Mouse (Mus musculus): Measurements from ENCODE around the gene Cpa2. TPM values are rescaled to one million over a fixed set of nuclear protein-coding genes. Genes with fewer than 3 reads are reported as not detected.

The Cpa2 gene
- total and polyA plus RNA-seq, 3 experiments = 0.12 to 0.43 TPM; not detected in 1

DNA sequence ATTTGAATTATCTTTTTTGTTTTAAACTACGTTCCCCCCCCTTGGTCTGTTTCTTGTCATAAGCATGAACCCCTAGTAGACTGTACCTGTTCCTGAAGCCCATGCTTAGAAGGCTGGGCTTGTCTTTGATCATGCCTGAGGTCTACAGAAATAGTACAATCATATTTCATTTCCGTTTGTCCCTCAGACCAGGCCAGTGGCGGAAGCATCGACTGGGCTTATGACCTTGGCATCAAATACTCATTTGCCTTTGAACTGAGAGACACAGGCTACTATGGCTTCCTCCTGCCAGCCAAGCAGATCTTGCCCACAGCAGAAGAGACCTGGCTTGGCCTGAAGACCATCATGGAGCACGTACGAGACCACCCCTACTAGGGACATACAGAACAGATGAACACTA is 22.7 kb downstream of the Cpa2 start:
- no peak overlapping the region for H3K4me3 ChIP-seq (ENCODE audit: control insufficient read depth in 1 of 2, insufficient read depth in 1 of 2, low read depth in 2 of 2, low read length in 2 of 2)
- no peak for TF ChIP-seq KAT2A (conservative IDR thresholded peaks at IDR 0.05; ENCODE audit: low read depth, low read length)
- TF ChIP-seq MXI1 (IDR thresholded peaks at IDR 0.05; ENCODE audit: low read depth, low read length) = no peak
- no peak for TF ChIP-seq USF1 (IDR thresholded peaks at IDR 0.05; ENCODE audit: low read depth, low read length)
- TF ChIP-seq CHD1 (IDR thresholded peaks at IDR 0.05; ENCODE audit: low read depth, low read length) = no peak
- no peak for TF ChIP-seq USF2 (IDR thresholded peaks at IDR 0.05; ENCODE audit: borderline replicate concordance in 1 of 2, insufficient read depth in 1 of 2, low read depth in 1 of 2, low read length in 2 of 2)
- TF ChIP-seq CHD2 (IDR thresholded peaks at IDR 0.05; ENCODE audit: low read length) = no peak
- TF ChIP-seq POLR2AphosphoS5 (IDR thresholded peaks at IDR 0.05; ENCODE audit: borderline replicate concordance, low read depth, low read length) = no peak
- TF ChIP-seq E2F4 (IDR thresholded peaks at IDR 0.05; ENCODE audit: borderline replicate concordance, low read depth, low read length) = no peak
- no peak for TF ChIP-seq HCFC1 (IDR thresholded peaks at IDR 0.05; ENCODE audit: low read depth, low read length)
- TF ChIP-seq MEF2A (IDR thresholded peaks at IDR 0.05; ENCODE audit: extremely low read depth, insufficient replicate concordance, low read depth, low read length, poor library complexity, severe bottlenecking) = no peak
- no peak for TF ChIP-seq MYB (IDR thresholded peaks at IDR 0.05; ENCODE audit: low read depth, low read length)
- no peak for TF ChIP-seq BHLHE40 (IDR thresholded peaks at IDR 0.05; ENCODE audit: borderline replicate concordance, low read depth, low read length)
- TF ChIP-seq ZMIZ1 (IDR thresholded peaks at IDR 0.05; ENCODE audit: low read depth, low read length) = no peak
- TF ChIP-seq TAL1 (IDR thresholded peaks at IDR 0.05; ENCODE audit: low read length) = no peak
- TF ChIP-seq GATA1 (IDR thresholded peaks at IDR 0.05; ENCODE audit: low read depth, low read length) = no peak
- H3K27ac ChIP-seq (ENCODE audit: control insufficient read depth, low read depth, low read length) = no peak overlapping the region
- DNase-seq (ENCODE audit: low read depth, low spot score) = no peak
- H3K4me1 ChIP-seq (ENCODE audit: control insufficient read depth in 1 of 2, insufficient read depth in 2 of 2, low read length in 2 of 2) = no peaks in the 10 kb centered on the region
- no peak overlapping the region for H3K9ac ChIP-seq (ENCODE audit: control insufficient read depth, low read depth, low read length, poor library complexity, severe bottlenecking)
- no peaks in the 10 kb centered on the region for H3K79me2 ChIP-seq (ENCODE audit: control insufficient read depth, insufficient read depth, low read length, poor library complexity)
- H3K27me3 ChIP-seq (ENCODE audit: control insufficient read depth in 1 of 2, insufficient read depth in 2 of 2, low read length in 2 of 2) = peaks cover 0 to 8% of the 10 kb centered on the region in 2 experiments; a peak in 3 of 4 replicates
- H3K36me3 ChIP-seq (ENCODE audit: control insufficient read depth in 1 of 2, insufficient read depth in 2 of 2, low read length in 2 of 2) = no peaks in the 10 kb centered on the region
- H3K9me3 ChIP-seq (replicated peaks; ENCODE audit: insufficient read depth, low read length) = no peaks in the 10 kb centered on the region

- no peak for DNase-seq (ENCODE audit: low read depth, low spot score)
- TF ChIP-seq BHLHE40 (IDR thresholded peaks at IDR 0.05; ENCODE audit: borderline replicate concordance, low read depth, low read length) (no peak), EP300 (IDR thresholded peaks at IDR 0.05; ENCODE audit: low read depth in 1 of 2, low read length in 2 of 2) (no peak), MXI1 (IDR thresholded peaks at IDR 0.05; ENCODE audit: low read depth, low read length) (no peak), ZNF384 (IDR thresholded peaks at IDR 0.05; ENCODE audit: low read depth, low read length) (no peak), MAZ (IDR thresholded peaks at IDR 0.05; ENCODE audit: low read depth, low read length) (no peak), GABPA (IDR thresholded peaks at IDR 0.05; ENCODE audit: low read depth, low read length) (no peak), POLR2A (IDR thresholded peaks at IDR 0.05; ENCODE audit: control insufficient read depth in 1 of 2, insufficient read depth in 1 of 2, low read depth in 1 of 2, low read length in 2 of 2, poor library complexity in 1 of 2) (no peak), SIN3A (IDR thresholded peaks at IDR 0.05; ENCODE audit: low read length) (no peak), TCF12 (IDR thresholded peaks at IDR 0.05; ENCODE audit: low read depth, low read length) (no peak)
- Histone ChIP-seq H3K4me1 (ENCODE audit: control insufficient read depth in 1 of 2, insufficient read depth in 2 of 2, low read length in 2 of 2) (no peaks in the 10 kb centered on the region), H3K9ac (ENCODE audit: control insufficient read depth, low read depth, low read length, poor library complexity, severe bottlenecking) (no peak within 1 kb of the TSS), H3K36me3 (ENCODE audit: control insufficient read depth in 1 of 2, insufficient read depth in 2 of 2, low read length in 2 of 2) (no peaks in the 10 kb centered on the region), H3K27me3 (ENCODE audit: control insufficient read depth in 1 of 2, insufficient read depth in 2 of 2, low read length in 2 of 2) (peaks cover 0 to 6% of the 10 kb centered on the region in 2 experiments; a peak in 3 of 4 replicates), H3K27ac (ENCODE audit: control insufficient read depth, low read depth, low read length) (no peak within 1 kb of the TSS), H3K9me3 (replicated peaks; ENCODE audit: insufficient read depth, low read length) (no peaks in the 10 kb centered on the region), H3K79me2 (ENCODE audit: control insufficient read depth, insufficient read depth, low read length, poor library complexity) (no peaks in the 10 kb centered on the region), H3K4me3 (ENCODE audit: control insufficient read depth in 1 of 2, insufficient read depth in 1 of 2, low read depth in 2 of 2, low read length in 2 of 2) (no peak within 1 kb of the TSS)
Measured at GRCm38 (mm10) chr6:30568069-30568468, 26.7 kb downstream of the Cpa2 start, which contains the start of gene Cpa4. Cpa4 (plus strand) TSS chr6:30568369.
